8 mouse cellular contexts compared by ENCODE assay signal in the genomic region with DNA sequence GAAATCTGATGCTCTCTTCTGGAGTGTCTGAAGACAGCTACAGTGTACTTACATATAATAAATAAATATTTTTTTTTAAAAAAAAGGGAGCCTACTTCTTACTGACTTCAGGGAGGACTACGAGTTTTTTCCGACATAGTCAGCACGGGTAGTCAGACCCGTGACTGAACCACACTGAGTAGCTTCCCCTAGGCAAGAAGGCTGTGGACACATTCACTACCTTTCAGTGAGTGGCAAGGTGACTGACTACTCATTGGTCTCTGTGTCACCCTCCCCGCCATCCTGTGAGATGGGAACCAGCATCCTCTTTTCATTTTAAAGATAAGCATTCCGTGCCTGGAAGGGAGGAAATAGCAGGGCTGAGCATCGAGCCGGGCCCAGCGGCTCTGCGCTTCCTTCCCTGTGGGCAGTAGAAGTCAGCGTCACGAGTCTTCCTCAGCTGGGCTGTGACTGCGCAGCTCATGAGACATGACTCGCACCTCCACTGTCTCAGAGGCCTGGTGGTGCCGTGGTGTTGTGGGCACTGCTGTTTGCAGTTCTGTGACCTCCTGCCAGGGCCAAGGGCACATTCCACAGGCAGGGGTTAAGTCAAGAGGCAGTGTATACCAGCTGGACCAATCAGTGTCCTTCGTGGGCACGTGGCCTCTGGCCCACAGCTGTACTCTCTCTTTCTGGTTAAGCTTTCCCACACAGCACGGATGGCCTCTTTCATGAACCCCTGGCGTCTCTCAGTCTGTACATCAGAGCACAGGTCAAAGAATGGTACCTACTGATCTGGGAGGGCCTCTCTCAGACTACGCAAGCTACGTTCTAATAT. TPM values are rescaled to one million over a fixed set of nuclear protein-coding genes. Genes with fewer than 3 reads are reported as not detected.
DNase-seq lines count a peak whose midpoint lies in the region; ATAC-seq lines count a peak whose summit lies in the region.

No protein-coding gene starts in this region.

- no peak overlapping the region for H3K9ac ChIP-seq in heart, embryonic 11.5 days (ENCODE audit: low read depth, low read length)
- H3K9ac ChIP-seq in heart, embryonic 15.5 days: no peak overlapping the region

- no peak; the same call in 1 of the 2 replicates for ATAC-seq in heart, embryonic 11.5 days (replicated peaks; ENCODE audit: insufficient number of reproducible peaks, low FRiP score, low TSS enrichment)
- ATAC-seq in heart, embryonic 15.5 days (replicated peaks; ENCODE audit: insufficient number of reproducible peaks, insufficient read depth, low FRiP score, low read depth): peak; percentile 60; the same call in 1 of the 2 replicates

- 48% methylated on average over 21 of the region's 21 CpGs for WGBS in heart, embryonic 11.5 days (ENCODE audit: insufficient replicate concordance)
- WGBS in heart, embryonic 15.5 days: 43% methylated on average over 21 of the region's 21 CpGs
- 15% methylated on average over 21 of the region's 21 CpGs for WGBS in macrophage (ENCODE audit: missing documents)

- peaks cover 77% of the 10 kb centered on the region for H3K79me2 ChIP-seq in macrophage (ENCODE audit: inconsistent target)

- H3K9me3 ChIP-seq in heart, embryonic 11.5 days (replicated peaks; ENCODE audit: control insufficient read depth, low read length): no peaks in the 10 kb centered on the region
- no peaks in the 10 kb centered on the region for H3K9me3 ChIP-seq in heart, embryonic 15.5 days (replicated peaks)

- DNase-seq in heart, adult 18-20 months: peak; percentile 32 to 73
- peak; percentile 19 to 39 for DNase-seq in CD8-positive naive resting alpha-beta T cell, adult 2 months (ENCODE audit: low read depth in 2 of 2, low spot score in 2 of 2)
- peak; percentile 21 to 30 for DNase-seq in thymus, postnatal 36 days
- DNase-seq in urinary bladder, adult 2 months (ENCODE audit: low spot score): no peak
- no peak for DNase-seq in cerebellum, adult 9-10 months

- H3K4me1 ChIP-seq in heart, embryonic 11.5 days (ENCODE audit: control insufficient read depth, insufficient read depth, low read length): peaks cover 6% of the 10 kb centered on the region
- H3K4me1 ChIP-seq in heart, embryonic 15.5 days (replicated peaks): peaks cover 5% of the 10 kb centered on the region

- H3K4me3 ChIP-seq in heart, embryonic 11.5 days (ENCODE audit: low read depth, low read length): no peak overlapping the region
- no peak overlapping the region for H3K4me3 ChIP-seq in heart, embryonic 15.5 days
- no peak overlapping the region for H3K4me3 ChIP-seq in macrophage (ENCODE audit: inconsistent target)

- no peaks in the 10 kb centered on the region for H3K36me3 ChIP-seq in heart, embryonic 11.5 days (ENCODE audit: control insufficient read depth, insufficient read depth, low read length)
- no peaks in the 10 kb centered on the region for H3K36me3 ChIP-seq in heart, embryonic 15.5 days
- H3K36me3 ChIP-seq in macrophage (ENCODE audit: inconsistent target): no peaks in the 10 kb centered on the region

- no peak overlapping the region for H3K27ac ChIP-seq in heart, embryonic 11.5 days (ENCODE audit: low read depth, low read length)
- no peak overlapping the region for H3K27ac ChIP-seq in heart, embryonic 15.5 days
- peak overlapping the region; percentile 98 for H3K27ac ChIP-seq in macrophage

- no peaks in the 10 kb centered on the region for H3K27me3 ChIP-seq in heart, embryonic 11.5 days (ENCODE audit: control insufficient read depth, insufficient read depth, low read length)
- no peaks in the 10 kb centered on the region for H3K27me3 ChIP-seq in heart, embryonic 15.5 days

- no peak overlapping the region for H3K4me2 ChIP-seq in heart, embryonic 11.5 days
- H3K4me2 ChIP-seq in heart, embryonic 15.5 days: no peak overlapping the region

RNA-seq across cellular contexts. Expression of gene Pik3ap1, which starts 45.7 kb away (rescaled TPM):
- 1 to 10 TPM; 1.0 to 2.5 TPM for total RNA-seq in heart, adult 18-20 months (2021)
- 1.3 TPM in 2 replicates for polyA plus RNA-seq in heart, embryonic 11.5 days (2014; fragmentation: Nextera tagmentation; extraction: Ambion mirVana)
- polyA plus RNA-seq in heart, embryonic 15.5 days (2015; fragmentation: Nextera tagmentation; extraction: Ambion mirVana): 1.3 and 2.8 TPM in 2 replicates
- total RNA-seq in macrophage (2018; cell fraction: chromatin; rRNA removed): 1,000 to 10,000 TPM in 4 of 26 experiments, 100 to 1,000 TPM in 22; 407 to 1,215 (median 770) TPM
- total RNA-seq in macrophage (2018; cell fraction: cytosol; rRNA removed): 1,000 to 10,000 TPM in 2 of 26 experiments, 100 to 1,000 TPM in 24; 359 to 1,029 (median 645) TPM
- 100 to 1,000 TPM; 383 to 992 (median 819) TPM for total RNA-seq in macrophage (2018; cell fraction: nucleus; rRNA removed)
- polyA plus RNA-seq in macrophage (2018): 244 to 547 TPM (median 285 TPM) in 3 replicates
- 4.0 and 4.5 TPM in 2 replicates for polyA plus RNA-seq in urinary bladder, adult 2 months (2012; rRNA removed)

Comparison
In these comparisons a context has a peak if more than half of its experiments do, and no peak if none do; other contexts are left out.
1. DNase-seq: peak in heart, adult 18-20 months (2 of 2), CD8-positive naive resting alpha-beta T cell, adult 2 months (2 of 2) and thymus, postnatal 36 days (2 of 2); none in urinary bladder, adult 2 months (single experiment) and cerebellum, adult 9-10 months (single experiment).
2. RNA of gene Pik3ap1, which starts 45.7 kb away (polyA plus RNA-seq): 244 to 547 TPM in macrophage; 4.0 to 4.5 TPM in urinary bladder, adult 2 months, 1.3 TPM in heart, embryonic 11.5 days and 1.3 to 2.8 TPM in heart, embryonic 15.5 days; every median in the first group is over 10 times any median in the second.